Comparison of ENCODE assay signal across 10 mouse cellular contexts in the genomic region with DNA sequence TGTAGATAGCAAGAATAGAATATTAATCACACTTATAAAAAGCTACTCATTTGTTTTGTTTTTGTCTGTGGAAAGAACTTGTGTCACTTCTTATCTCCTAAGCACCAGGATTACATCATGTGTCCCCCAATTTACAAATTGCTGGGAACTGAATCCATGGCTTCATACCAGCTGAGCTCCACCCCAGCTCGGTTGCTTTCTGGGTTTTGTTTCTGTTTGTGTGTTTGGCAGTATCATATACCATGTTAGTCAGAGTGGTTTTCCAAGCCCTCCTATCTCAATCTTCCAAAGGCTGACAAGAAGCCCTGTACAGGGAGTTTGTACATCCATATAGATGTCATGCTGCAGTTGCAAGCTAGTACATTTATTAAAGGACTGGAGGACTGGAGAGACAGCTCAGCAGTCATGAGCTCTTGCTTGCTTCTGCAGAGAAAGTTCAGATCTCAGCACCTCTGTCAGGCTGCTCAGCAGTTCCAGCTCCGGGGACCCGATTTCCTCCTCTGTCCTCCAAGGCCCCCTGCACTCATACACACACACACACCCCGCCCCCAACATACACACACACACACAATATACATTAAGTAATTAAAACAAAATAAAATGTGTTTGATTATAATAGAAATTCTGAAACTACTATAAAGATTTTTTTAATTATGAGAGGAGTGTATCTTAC. TPM values are rescaled to one million over a fixed set of nuclear protein-coding genes. Genes with fewer than 3 reads are reported as not detected.
DNase-seq lines count a peak whose midpoint lies in the region; ATAC-seq and TF ChIP-seq lines count a peak whose summit lies in the region.
"Had no signal": no experiment of that assay in that cellular context is flagged by ENCODE, and none has a peak within 500 bp of the region (broad histone marks: within the 10 kb centered on the region; RNA-seq: fewer than 3 reads in every experiment).

No protein-coding gene starts in this region.

- intact Hi-C loops in left cerebral cortex, postnatal 36 days (cut with DNase I): no loop called here

- H3K9ac ChIP-seq in lung, embryonic 14.5 days: no peak overlapping the region
- no peak overlapping the region for H3K9ac ChIP-seq in forebrain, embryonic 16.5 days (replicated peaks; ENCODE audit: low read depth, low read length)
- no peak overlapping the region for H3K9ac ChIP-seq in limb, embryonic 14.5 days (ENCODE audit: low read depth, low read length, severe bottlenecking)
- 0 out of 2 replicates have a peak overlapping the region, but pooled peaks have one; percentile 51 for H3K9ac ChIP-seq in stomach, embryonic 16.5 days (ENCODE audit: low read length)

- no peaks in the 10 kb centered on the region for H3K9me3 ChIP-seq in lung, embryonic 14.5 days (ENCODE audit: low read depth, low read length)
- no peaks in the 10 kb centered on the region for H3K9me3 ChIP-seq in forebrain, embryonic 16.5 days (ENCODE audit: control insufficient read depth, low read length)
- no peaks in the 10 kb centered on the region for H3K9me3 ChIP-seq in limb, embryonic 14.5 days (ENCODE audit: control insufficient read depth, low read length)
- no peaks in the 10 kb centered on the region for H3K9me3 ChIP-seq in stomach, embryonic 16.5 days (replicated peaks; ENCODE audit: control insufficient read depth, low read length)

- 42% methylated on average over 4 of the region's 4 CpGs for WGBS in lung, embryonic 14.5 days
- WGBS in forebrain, embryonic 16.5 days: 46% methylated on average over 4 of the region's 4 CpGs
- 64% methylated on average over 4 of the region's 4 CpGs for WGBS in limb, embryonic 14.5 days
- WGBS in stomach, embryonic 16.5 days: 35% methylated on average over 4 of the region's 4 CpGs

- H3K36me3 ChIP-seq in lung, embryonic 14.5 days (ENCODE audit: insufficient read depth): no peaks in the 10 kb centered on the region
- no peaks in the 10 kb centered on the region for H3K36me3 ChIP-seq in forebrain, embryonic 16.5 days (ENCODE audit: control insufficient read depth, insufficient read depth)
- no peaks in the 10 kb centered on the region for H3K36me3 ChIP-seq in limb, embryonic 14.5 days (ENCODE audit: control insufficient read depth, insufficient read depth, low read length)
- H3K36me3 ChIP-seq in stomach, embryonic 16.5 days (ENCODE audit: control insufficient read depth, insufficient read depth, low read length): no peaks in the 10 kb centered on the region

- H3K27ac ChIP-seq in lung, embryonic 14.5 days (ENCODE audit: low read depth): peak overlapping the region; percentile 70
- H3K27ac ChIP-seq in forebrain, embryonic 16.5 days (ENCODE audit: low read length): no peak overlapping the region
- no peak overlapping the region for H3K27ac ChIP-seq in limb, embryonic 14.5 days (replicated peaks; ENCODE audit: low read depth, low read length)
- H3K27ac ChIP-seq in stomach, embryonic 16.5 days (ENCODE audit: low read length): peak overlapping the region; percentile 35; the same call in 1 of the 2 replicates

- ATAC-seq in lung, embryonic 14.5 days (ENCODE audit: insufficient read depth): peak; percentile 38; the same call in 1 of the 2 replicates
- ATAC-seq in forebrain, embryonic 16.5 days: peak; percentile 59
- no peak for ATAC-seq in limb, embryonic 14.5 days (ENCODE audit: low FRiP score, low read depth)
- 0 out of 2 replicates have a peak, but pooled peaks have one; percentile 10 for ATAC-seq in stomach, embryonic 16.5 days (ENCODE audit: insufficient read depth, low FRiP score)

- H3K4me3 ChIP-seq in lung, embryonic 14.5 days (ENCODE audit: low read depth, low read length): peak overlapping the region; percentile 1; the same call in 1 of the 2 replicates
- H3K4me3 ChIP-seq in forebrain, embryonic 16.5 days (replicated peaks; ENCODE audit: low read length): no peak overlapping the region; the same call in 1 of the 2 replicates
- H3K4me3 ChIP-seq in limb, embryonic 14.5 days (replicated peaks; ENCODE audit: low read length): no peak overlapping the region
- no peak overlapping the region for H3K4me3 ChIP-seq in stomach, embryonic 16.5 days (replicated peaks; ENCODE audit: low read length)

- H3K4me2 ChIP-seq in lung, embryonic 14.5 days: peak overlapping the region; percentile 48
- peak overlapping the region; percentile 47 for H3K4me2 ChIP-seq in forebrain, embryonic 16.5 days (ENCODE audit: low read length)
- peak overlapping the region; percentile 30; the same call in 1 of the 2 replicates for H3K4me2 ChIP-seq in limb, embryonic 14.5 days (replicated peaks; ENCODE audit: low read depth, low read length, severe bottlenecking)
- peak overlapping the region; percentile 48 for H3K4me2 ChIP-seq in stomach, embryonic 16.5 days (ENCODE audit: low read depth, low read length)

- H3K27me3 ChIP-seq in lung, embryonic 14.5 days (ENCODE audit: insufficient read depth, low read length): no peaks in the 10 kb centered on the region
- H3K27me3 ChIP-seq in forebrain, embryonic 16.5 days (replicated peaks; ENCODE audit: control insufficient read depth, insufficient read depth, low read length): 0 out of 2 replicates have a peak, but pooled peaks cover 3% of the 10 kb centered on the region
- H3K27me3 ChIP-seq in limb, embryonic 14.5 days (ENCODE audit: control insufficient read depth, insufficient read depth, low read length): no peaks in the 10 kb centered on the region
- H3K27me3 ChIP-seq in stomach, embryonic 16.5 days (ENCODE audit: control insufficient read depth, insufficient read depth, low read length): no peaks in the 10 kb centered on the region

- peak; percentile 39 for DNase-seq in lung, embryonic 14.5 days
- DNase-seq in lung, postnatal 25 days (ENCODE audit: low spot score): no peak
- no peak for DNase-seq in limb, embryonic 14.5 days (ENCODE audit: low spot score)
- DNase-seq in thymus, postnatal 4 days: no peak
- DNase-seq in cerebellum, postnatal 14 days: no peak
- DNase-seq in left cerebral cortex, postnatal 36 days (ENCODE audit: low spot score in 2 of 2): no peak
- DNase-seq: cerebellum, adult 18-20 months; lung, postnatal 4 days had no signal

- no peak for TF ChIP-seq POLR2A in limb, embryonic 14.5 days (IDR thresholded peaks at IDR 0.05; ENCODE audit: borderline replicate concordance, extremely low read depth, insufficient read depth, insufficient read length)

- TF ChIP-seq CTCF in lung, embryonic 14.5 days (IDR thresholded peaks at IDR 0.05; ENCODE audit: low read depth): no peak

- peaks cover 3% of the 10 kb centered on the region; the same call in 1 of the 2 replicates for H3K4me1 ChIP-seq in lung, embryonic 14.5 days (ENCODE audit: insufficient read depth)
- peaks cover 7% of the 10 kb centered on the region for H3K4me1 ChIP-seq in forebrain, embryonic 16.5 days (replicated peaks; ENCODE audit: control insufficient read depth, insufficient read depth, low read length)
- peaks cover 10% of the 10 kb centered on the region for H3K4me1 ChIP-seq in limb, embryonic 14.5 days (ENCODE audit: control insufficient read depth, insufficient read depth, low read length)
- H3K4me1 ChIP-seq in stomach, embryonic 16.5 days (ENCODE audit: control insufficient read depth, insufficient read depth, low read length): peaks cover 17% of the 10 kb centered on the region; the same call in 1 of the 2 replicates

RNA-seq across cellular contexts. Expression of gene Enpp3, which starts 6.1 kb away (rescaled TPM):
- 2.4 and 4.2 TPM in 2 replicates for polyA plus RNA-seq in lung, embryonic 14.5 days (2014; fragmentation: Nextera tagmentation; extraction: Ambion mirVana)
- polyA plus RNA-seq in forebrain, embryonic 16.5 days (2015; fragmentation: Nextera tagmentation; extraction: Ambion mirVana): 2.9 and 3.9 TPM in 2 replicates
- 4.5 and 6.0 TPM in 2 replicates for polyA plus RNA-seq in limb, embryonic 14.5 days (2012; rRNA removed)
- polyA plus RNA-seq in limb, embryonic 14.5 days (2014; fragmentation: Nextera tagmentation; extraction: Ambion mirVana): 6.9 and 8.0 TPM in 2 replicates
- 10.5 and 13.6 TPM in 2 replicates for polyA plus RNA-seq in stomach, embryonic 16.5 days (2015; fragmentation: Nextera tagmentation; extraction: Ambion mirVana)
- total RNA-seq in left cerebral cortex, postnatal 36 days (2021): under 1 TPM; 0.39 to 0.41 TPM

RNA-seq across cellular contexts. Expression of gene Med23, which starts 33.3 kb away (rescaled TPM):
- polyA plus RNA-seq in lung, embryonic 14.5 days (2014; fragmentation: Nextera tagmentation; extraction: Ambion mirVana): 26.5 and 30.8 TPM in 2 replicates
- 34.4 and 35.4 TPM in 2 replicates for polyA plus RNA-seq in forebrain, embryonic 16.5 days (2015; fragmentation: Nextera tagmentation; extraction: Ambion mirVana)
- polyA plus RNA-seq in limb, embryonic 14.5 days (2012; rRNA removed): 40.7 and 47.7 TPM in 2 replicates
- 23.6 and 25.7 TPM in 2 replicates for polyA plus RNA-seq in limb, embryonic 14.5 days (2014; fragmentation: Nextera tagmentation; extraction: Ambion mirVana)
- polyA plus RNA-seq in stomach, embryonic 16.5 days (2015; fragmentation: Nextera tagmentation; extraction: Ambion mirVana): 17.4 and 17.8 TPM in 2 replicates
- 10 to 100 TPM; 29.9 to 36.8 TPM for total RNA-seq in left cerebral cortex, postnatal 36 days (2021)

Comparison
In these comparisons a context has a peak if more than half of its experiments do, and no peak if none do; other contexts are left out.
1. H3K27ac ChIP-seq: peak in lung, embryonic 14.5 days (single experiment) and stomach, embryonic 16.5 days (single experiment); none in forebrain, embryonic 16.5 days (single experiment) and limb, embryonic 14.5 days (single experiment).
2. Peak in every context shown above with its lines, with median percentiles within 50 percentile points of each other: H3K4me2 ChIP-seq.